ENCODE assay signal across 17 mouse cellular contexts in the genomic region with DNA sequence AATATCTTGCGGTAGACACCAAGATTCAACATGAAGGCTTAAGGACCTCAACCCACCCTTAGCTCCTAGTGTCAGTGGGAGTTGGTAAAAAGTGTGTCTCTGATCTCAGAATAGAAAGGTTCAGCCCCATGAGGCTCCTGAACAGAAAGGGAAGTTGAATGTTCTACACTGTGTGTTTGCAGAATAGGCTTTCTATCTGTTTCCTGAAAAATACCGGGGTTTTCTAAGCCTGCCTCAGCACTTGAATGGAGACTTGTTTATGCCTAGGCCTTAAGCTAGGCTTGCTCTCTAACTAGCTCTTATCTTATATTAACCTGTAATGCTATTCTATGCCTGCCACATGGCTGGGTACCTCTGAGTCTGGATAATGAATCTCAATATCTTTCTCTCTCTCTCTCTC. TPM values are rescaled to one million over a fixed set of nuclear protein-coding genes. Genes with fewer than 3 reads are reported as not detected.
"Had no signal": no experiment of that assay in that cellular context is flagged by ENCODE, and none has a peak within 500 bp of the region (broad histone marks: within the 10 kb centered on the region; RNA-seq: fewer than 3 reads in every experiment).

No protein-coding gene starts in this region.

- H3K27ac ChIP-seq: kidney, embryonic 15.5 days; left cerebral cortex, adult 2 months; limb, embryonic 15.5 days; liver, embryonic 13.5 days; midbrain, embryonic 12.5 days; neural tube, embryonic 15.5 days had no signal

- H3K9ac ChIP-seq: kidney, embryonic 15.5 days; limb, embryonic 15.5 days; liver, embryonic 13.5 days; midbrain, embryonic 12.5 days; neural tube, embryonic 15.5 days had no signal

- H3K36me3 ChIP-seq: kidney, embryonic 15.5 days; liver, embryonic 13.5 days; midbrain, embryonic 12.5 days had no signal

- DNase-seq: kidney, adult 2 months; kidney, postnatal 14 days; liver, embryonic 13.5 days; lung, adult 18-20 months; lung, postnatal 36 days; right cerebral cortex, adult 18-20 months; thymus, postnatal 14 days had no signal

- H3K9me3 ChIP-seq: kidney, embryonic 15.5 days; limb, embryonic 15.5 days; liver, embryonic 13.5 days; midbrain, embryonic 12.5 days; neural tube, embryonic 15.5 days had no signal

- H3K27me3 ChIP-seq: kidney, embryonic 15.5 days; limb, embryonic 15.5 days; midbrain, embryonic 12.5 days; neural tube, embryonic 15.5 days had no signal

- H3K4me3 ChIP-seq: kidney, embryonic 15.5 days; left cerebral cortex, adult 2 months; limb, embryonic 15.5 days; liver, embryonic 13.5 days; midbrain, embryonic 12.5 days; myocyte; neural tube, embryonic 15.5 days had no signal

- ATAC-seq: intestine, embryonic 16.5 days; lung, postnatal 0 days had no signal

- H3K4me2 ChIP-seq: kidney, embryonic 15.5 days; limb, embryonic 15.5 days; liver, embryonic 13.5 days; midbrain, embryonic 12.5 days; neural tube, embryonic 15.5 days had no signal

RNA-seq across cellular contexts. Expression of a gene that starts 9.0 kb away (rescaled TPM):
- total RNA-seq: megakaryocyte-erythroid progenitor cell, adult 5-6 weeks had no signal

RNA-seq across cellular contexts. Expression of a gene that starts 25.6 kb away (rescaled TPM):
- polyA plus RNA-seq: kidney, adult 2 months; lung, postnatal 0 days; midbrain, embryonic 12.5 days; neural tube, embryonic 11.5 days had no signal
